Mouse (Mus musculus) olfactory bulb, adult 2 months (tissue): ENCODE data around the gene Sec22a. TPM values are rescaled to one million over a fixed set of nuclear protein-coding genes. Genes with fewer than 3 reads are reported as not detected.

Source experiments
- H3K27ac ChIP-seq: fragments of 200-500 bp; 2 replicates; pipeline ENCODE4 v1.5.1; 2012; ENCODE audit warnings: low read depth, low read length; ENCODE audit not compliant: insufficient read depth
- H3K4me1 ChIP-seq: fragments of 200-500 bp; 2 replicates; pipeline ENCODE4 v1.6.1; 2012; ENCODE audit warnings: low read length; ENCODE audit not compliant: control insufficient read depth, insufficient read depth
- H3K4me3 ChIP-seq: fragments of 200-500 bp; 2 replicates; pipeline ENCODE4 v1.5.1; 2012; ENCODE audit warnings: mild to moderate bottlenecking, low read depth, low read length, moderate library complexity; ENCODE audit not compliant: insufficient read depth
- CTCF ChIP-seq: fragments of 200-500 bp; IDR thresholded peaks from 2 replicates; pipeline ENCODE4 v1.5.1; 2012; ENCODE audit warnings: low read depth, mild to moderate bottlenecking, low read length, moderate library complexity; ENCODE audit not compliant: insufficient read depth
- POLR2A ChIP-seq: fragments of 200-500 bp; IDR thresholded peaks from 2 replicates; pipeline ENCODE4 v1.6.1; 2012; ENCODE audit warnings: mild to moderate bottlenecking, low read depth, low read length, moderate library complexity; ENCODE audit not compliant: insufficient read depth
- whole genome bisulfite sequencing: fragments of 180-500 bp; shearing (Covaris S2); methylation state at CpG from one replicate; pipeline ENCODE4 v1.1.7; 2018; 5-methylcytosine and 5-hydroxymethylcytosine counted together
- polyA plus RNA-seq: library from polyadenylated mRNA; stranded (reverse); fragments of >200 nt; gene quantifications from 2 replicates; pipeline ENCODE4 v1.2.4, GENCODE M21; 2012; ENCODE audit warnings: low replicate concordance; ENCODE audit not compliant: missing spikeins, insufficient read depth, insufficient read length

Gene Sec22a
- polyA plus RNA-seq = not detected in 2 replicates

DNA sequence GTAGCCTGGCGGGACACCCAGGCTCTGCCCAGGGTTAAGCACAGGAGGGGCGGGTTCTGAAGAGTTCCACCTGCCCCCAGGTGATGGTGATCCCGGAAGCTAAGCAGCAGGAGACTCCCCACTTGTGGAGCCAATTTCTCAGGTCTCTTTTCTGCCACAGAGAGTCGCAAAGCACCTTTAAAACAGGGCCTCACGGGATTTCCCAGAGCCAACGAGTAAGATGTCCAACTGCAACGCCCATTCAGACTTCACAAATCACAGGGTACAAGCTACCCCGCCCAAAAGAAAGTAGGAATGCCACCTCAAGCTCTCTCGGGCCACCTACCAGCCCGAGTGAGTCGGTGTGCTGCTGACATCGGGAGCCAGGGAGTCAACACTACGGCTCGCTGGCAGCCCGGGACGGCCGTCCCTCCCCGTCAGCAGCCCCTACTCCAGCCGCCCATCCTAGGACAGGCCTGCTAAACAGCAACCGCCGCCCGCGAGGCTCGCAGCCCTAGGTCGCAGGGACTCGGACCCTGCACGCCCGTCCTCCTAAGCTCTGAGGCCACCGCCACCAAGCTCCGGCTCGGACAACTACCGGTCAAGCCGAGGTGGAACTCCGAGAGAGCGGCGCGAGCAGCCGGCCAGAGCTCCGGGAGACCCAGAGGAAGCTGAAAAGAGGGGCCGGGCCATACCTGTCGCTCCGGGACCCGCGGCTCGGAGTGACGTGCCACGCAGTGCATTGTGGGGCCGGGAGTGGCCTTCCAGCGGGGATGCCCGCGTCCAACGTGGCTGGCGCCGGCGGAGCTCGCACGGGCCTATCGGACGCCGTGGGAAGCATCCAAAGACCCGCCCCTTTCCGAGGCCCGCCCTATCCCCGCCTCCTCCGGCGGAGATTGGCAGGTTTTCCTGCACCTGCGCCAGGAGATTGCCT lies at the start of gene Sec22a:
TSS of gene Sec22a (minus strand) at position 769 of the 913 bp plus-strand sequence.
- under 1% methylated on average over 67 of the region's 67 CpGs for WGBS
- H3K27ac ChIP-seq = peak within 1 kb of the TSS; percentile 47; the same call in 1 of the 2 replicates
- TF ChIP-seq CTCF = no peak
- TF ChIP-seq POLR2A = peak; percentile 87
- H3K4me1 ChIP-seq = peaks cover 4% of the 10 kb centered on the region; the same call in 1 of the 2 replicates
- peak within 1 kb of the TSS; percentile 95 for H3K4me3 ChIP-seq

DNA sequence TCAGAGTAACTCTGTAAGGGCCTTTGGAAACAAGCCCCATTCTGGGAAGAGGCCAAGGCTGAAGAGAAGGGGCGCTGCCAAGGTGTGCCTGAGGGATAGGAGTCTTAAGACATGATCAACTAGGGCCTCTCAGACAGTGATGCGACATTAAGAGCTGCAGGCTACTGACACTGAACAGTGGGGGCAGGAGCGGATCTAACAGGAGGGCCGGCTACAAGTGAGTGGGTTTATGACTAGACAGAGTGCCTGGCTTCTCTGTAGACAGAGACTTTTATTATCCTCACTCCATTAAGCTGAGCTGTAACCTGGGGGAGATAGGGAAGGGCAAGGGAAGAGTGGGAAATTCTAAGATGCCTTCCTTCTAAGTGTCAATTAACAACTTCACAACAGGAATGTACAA lies 43.0 kb upstream of the Sec22a start:
- TF ChIP-seq POLR2A (no peak), CTCF (no peak)
- H3K4me3 ChIP-seq = no peak overlapping the region
- peaks cover 6% of the 10 kb centered on the region for H3K4me1 ChIP-seq

DNA sequence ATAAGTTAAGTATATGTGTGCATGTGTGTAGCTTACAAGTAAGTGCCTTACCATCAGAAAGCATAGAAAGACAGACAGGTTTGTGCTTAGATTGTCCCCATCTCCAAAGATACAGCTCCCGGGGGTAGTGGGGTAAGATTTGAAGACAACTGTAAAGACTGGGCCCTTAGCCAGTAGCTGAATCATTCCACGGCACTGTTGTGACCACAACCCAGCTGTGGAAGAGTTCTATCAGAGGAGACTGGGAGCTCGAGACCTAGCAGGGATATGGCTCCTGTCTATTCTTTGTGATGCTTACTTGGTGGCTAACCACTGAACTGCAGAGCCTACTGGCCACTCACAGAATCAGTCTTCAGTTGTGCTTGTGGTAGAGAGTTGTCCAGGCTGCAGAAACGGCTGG lies 42.4 kb upstream of the Sec22a start:
- TF ChIP-seq CTCF (no peak), POLR2A (no peak)
- Histone ChIP-seq H3K27ac (no peak overlapping the region), H3K4me3 (no peak overlapping the region), H3K4me1 (peaks cover 6% of the 10 kb centered on the region)
- 69% methylated on average over 4 of the region's 4 CpGs for WGBS

More for the DNA sequence above, 43.0 kb upstream of the Sec22a start:
- no peak overlapping the region for H3K27ac ChIP-seq
- 79% methylated on average over 4 of the region's 4 CpGs for WGBS

DNA sequence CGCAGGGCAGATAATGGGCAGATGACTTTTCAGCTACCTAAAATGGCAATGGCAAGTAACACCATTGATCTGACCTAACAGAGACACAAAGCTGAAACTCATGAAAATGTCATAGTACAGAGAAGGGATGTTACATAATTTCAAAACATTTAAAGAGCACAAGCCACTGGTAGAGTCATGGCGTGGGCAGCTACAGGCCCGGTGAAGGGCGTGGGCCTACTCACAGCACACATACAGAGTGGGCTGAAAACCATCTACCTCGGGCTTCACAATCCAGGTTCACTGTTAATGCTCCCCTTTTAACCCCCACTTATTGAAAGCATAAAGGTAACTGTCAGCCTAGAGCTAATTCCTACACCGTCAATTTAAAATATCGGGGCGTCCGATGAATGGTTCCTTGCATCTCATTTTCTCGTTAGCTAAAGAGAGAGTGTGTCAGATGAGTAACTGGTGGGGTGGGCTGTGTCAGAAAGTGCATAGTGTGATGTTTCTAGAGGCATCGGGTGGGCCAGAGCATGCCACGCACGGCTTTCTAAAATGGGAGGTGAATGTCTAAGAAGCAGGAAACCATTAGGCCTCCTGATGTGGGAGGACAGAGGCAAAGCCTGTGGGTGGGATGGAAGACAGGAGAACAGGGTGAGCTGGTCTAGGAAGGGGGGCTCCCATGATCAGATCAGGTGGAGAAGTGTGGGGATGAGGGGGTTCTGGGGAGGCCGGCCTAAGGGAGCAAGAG lies 41.8 kb upstream of the Sec22a start:
- Histone ChIP-seq H3K4me1 (peaks cover 6% of the 10 kb centered on the region), H3K4me3 (no peak overlapping the region), H3K27ac (no peak overlapping the region)
- TF ChIP-seq CTCF (no peak), POLR2A (no peak)
- 70% methylated on average over 14 of the region's 14 CpGs for WGBS

DNA sequence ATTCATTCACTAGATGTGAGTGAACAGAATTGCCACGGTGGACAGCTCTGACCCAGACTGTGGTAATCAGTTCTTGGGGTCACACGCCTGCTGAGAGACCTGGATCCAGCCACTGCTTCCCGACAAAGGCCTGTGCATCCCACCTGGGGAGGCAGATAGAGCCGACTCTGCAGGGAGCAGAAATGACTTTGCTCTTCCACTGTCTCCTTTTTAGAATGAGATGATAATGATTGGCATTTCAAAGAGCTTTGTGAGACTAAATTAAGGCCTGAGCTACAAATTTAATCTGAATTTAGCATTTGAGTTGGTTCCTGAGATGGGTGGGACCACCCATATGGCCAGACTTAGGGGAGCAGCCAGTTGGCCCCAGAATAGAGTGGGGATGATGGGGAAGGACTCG lies 41.1 kb upstream of the Sec22a start:
- Histone ChIP-seq H3K4me3 (no peak overlapping the region), H3K27ac (no peak overlapping the region), H3K4me1 (peaks cover 6% of the 10 kb centered on the region)
- WGBS = 72% methylated on average over 5 of the region's 5 CpGs
- no peak for TF ChIP-seq POLR2A
- no peak for TF ChIP-seq CTCF

DNA sequence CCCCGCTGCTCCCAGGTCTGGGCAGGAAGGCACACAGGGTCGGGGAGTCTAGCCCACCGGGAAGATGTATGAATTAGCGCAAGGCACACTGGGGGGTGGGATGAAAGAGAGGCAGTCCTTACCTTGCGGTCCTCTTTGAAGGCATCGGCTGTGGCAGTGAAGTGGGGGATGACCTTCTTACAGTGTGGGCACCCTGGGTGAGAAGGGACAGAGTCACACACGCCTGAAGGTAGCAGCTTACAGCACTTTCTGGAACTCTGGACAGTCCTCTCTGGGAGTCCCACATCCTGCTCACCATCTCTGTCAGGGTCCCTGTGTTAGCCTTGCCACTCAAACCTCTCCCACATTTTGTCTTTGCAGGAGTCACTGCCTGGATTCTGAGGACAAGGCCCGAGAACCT lies 40.2 kb upstream of the Sec22a start:
- 90% methylated on average over 8 of the region's 8 CpGs for WGBS
- no peak for TF ChIP-seq CTCF
- no peak for TF ChIP-seq POLR2A

DNA sequence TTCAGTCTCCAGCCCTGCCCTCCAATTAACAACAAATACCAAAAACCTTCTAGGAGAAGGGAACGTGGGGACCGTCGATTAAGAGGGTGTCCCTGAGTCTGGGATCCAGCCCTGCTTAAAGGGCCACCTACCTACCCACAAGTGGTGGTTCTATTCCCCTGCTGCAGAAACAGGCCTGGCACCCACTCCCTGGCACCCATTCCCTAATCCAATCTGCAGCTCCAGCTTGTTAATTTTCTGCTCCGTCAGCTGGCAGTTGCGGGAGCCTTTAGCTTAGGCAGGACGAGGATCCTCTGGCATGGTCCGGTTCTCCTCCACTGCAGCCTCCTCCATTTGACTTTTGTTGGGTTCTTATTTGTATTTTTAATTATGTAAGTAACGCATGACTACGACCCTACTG lies 39.6 kb upstream of the Sec22a start:
- Histone ChIP-seq H3K4me3 (no peak overlapping the region), H3K4me1 (peaks cover 6% of the 10 kb centered on the region), H3K27ac (no peak overlapping the region)
- no peak for TF ChIP-seq POLR2A
- no peak for TF ChIP-seq CTCF
- WGBS = 84% methylated on average over 9 of the region's 9 CpGs

More for the DNA sequence above, 40.2 kb upstream of the Sec22a start:
- Histone ChIP-seq H3K27ac (no peak overlapping the region), H3K4me3 (no peak overlapping the region), H3K4me1 (peaks cover 6% of the 10 kb centered on the region)

DNA sequence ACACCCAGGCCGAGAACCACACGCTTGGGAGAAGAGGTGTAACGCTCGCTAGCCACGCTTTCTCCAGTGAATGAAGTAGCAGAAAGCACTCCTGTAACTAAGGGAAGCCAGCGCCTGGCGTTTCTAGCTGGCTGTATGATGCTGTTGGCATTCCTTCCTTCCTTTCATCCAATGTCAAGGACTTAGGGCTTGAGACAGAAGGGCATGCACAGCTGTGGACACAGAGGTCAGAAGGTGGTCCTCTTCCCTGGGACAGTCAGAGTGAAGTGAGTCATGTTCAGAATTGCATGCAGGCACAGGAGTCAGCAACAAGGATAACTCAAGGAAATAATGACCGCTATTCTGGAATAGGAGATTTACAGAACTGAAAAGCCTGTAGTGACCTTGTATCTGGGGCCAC lies 29.1 kb upstream of the Sec22a start:
- Histone ChIP-seq H3K4me3 (no peak overlapping the region), H3K27ac (no peak overlapping the region), H3K4me1 (no peaks in the 10 kb centered on the region)
- TF ChIP-seq CTCF (no peak), POLR2A (no peak)
- 86% methylated on average over 8 of the region's 8 CpGs for WGBS

DNA sequence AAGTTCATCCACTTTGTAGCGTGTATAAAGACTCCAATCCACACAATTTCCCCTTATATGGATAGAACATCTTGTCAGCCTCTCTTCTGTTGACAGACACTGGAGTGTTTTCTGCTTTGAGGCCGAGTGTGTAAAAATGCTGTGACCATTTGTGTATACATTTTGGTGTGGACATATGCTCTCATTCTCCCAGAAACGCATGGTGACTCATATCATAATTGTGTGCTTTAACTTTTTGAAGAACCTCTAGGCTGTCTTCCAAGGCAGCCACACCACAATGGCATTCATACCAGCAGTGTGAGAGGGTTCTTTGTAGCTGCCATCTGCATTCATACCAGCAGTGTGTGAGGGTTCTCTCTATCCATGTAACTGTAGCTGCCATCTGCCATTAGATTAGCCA lies 21.9 kb upstream of the Sec22a start:
- WGBS = 80% methylated on average over 3 of the region's 3 CpGs
- Histone ChIP-seq H3K4me3 (no peak overlapping the region), H3K4me1 (no peaks in the 10 kb centered on the region), H3K27ac (no peak overlapping the region)
- TF ChIP-seq CTCF (no peak), POLR2A (no peak)
